Mouse (Mus musculus) cortical plate, adult 2 months (tissue): ENCODE data around the gene Mtap.

Experiments
- CTCF ChIP-seq: fragments of 200-500 bp; IDR thresholded peaks from 2 replicates; pipeline ENCODE4 v1.5.1; 2011; ENCODE audit warnings: mild to moderate bottlenecking, control low read depth, low read length; ENCODE audit not compliant: insufficient read depth; ENCODE audit errors: extremely low read depth
- POLR2A ChIP-seq: fragments of 200-500 bp; IDR thresholded peaks from 2 replicates; pipeline ENCODE4 v1.6.1; 2011; ENCODE audit warnings: mild to moderate bottlenecking, low read length, control low read depth; ENCODE audit not compliant: insufficient read depth; ENCODE audit errors: extremely low read depth

- TF ChIP-seq CTCF (no peak), POLR2A (no peak)
Observed at GRCm38 (mm10) chr4:89116006-89116405, 20.9 kb upstream of the Mtap start.
